Mouse (Mus musculus) ES-E14 (cell line): Measurements from ENCODE around the gene Jam3.

ENCODE experiments used
- HCFC1 ChIP-seq: IDR thresholded peaks from 2 replicates; pipeline ENCODE4 v1.6.1; 2012; ENCODE audit warnings: low read length, inconsistent platforms, borderline replicate concordance; ENCODE audit not compliant: insufficient read depth
- MAFK ChIP-seq: IDR thresholded peaks from 2 replicates; pipeline ENCODE4 v1.6.1; 2014; ENCODE audit warnings: mild to moderate bottlenecking, low read depth, low read length, inconsistent platforms; ENCODE audit not compliant: insufficient read depth
- ZC3H11A ChIP-seq: IDR thresholded peaks from 2 replicates; pipeline ENCODE4 v1.6.1; 2012; ENCODE audit warnings: low read depth, mild to moderate bottlenecking, inconsistent platforms, low read length, borderline replicate concordance
- ZNF384 ChIP-seq: IDR thresholded peaks from 2 replicates; pipeline ENCODE4 v1.6.1; 2012; ENCODE audit warnings: low read depth, low read length, inconsistent platforms

GRCm38 (mm10) chr9:27098092-27098491, 57.1 kb downstream of the Jam3 start:
- TF ChIP-seq HCFC1: no peak
- TF ChIP-seq ZNF384: no peak
- TF ChIP-seq MAFK: no peak
- TF ChIP-seq ZC3H11A: no peak
